Mouse (Mus musculus): ENCODE data around the gene Dnajc28. TPM values are rescaled to one million over a fixed set of nuclear protein-coding genes. Genes with fewer than 3 reads are reported as not detected.
A peak's percentile ranks its signal among the peaks of the same experiment; 100 is the strongest.
"Not testable (repeated sequence)": the region's sequence is repeated elsewhere in the genome, so short reads cannot be mapped to it uniquely, and the experiment has no call there.

Gene Dnajc28
- total RNA-seq (2022) = 1 to 10 TPM; 6.8 to 9.5 (median 8.1) TPM

- peak; percentile 72 to 76 for DNase-seq (ENCODE audit: low spot score in 2 of 2)
Measured at GRCm38 (mm10) chr16:91618511-91619501, at the start of gene Dnajc28. Gene Dnajc28 (minus strand): TSS chr16:91619026.

GRCm38 (mm10) chr16:91663795-91664194, 45.0 kb upstream of the Dnajc28 start:
- DNase-seq (ENCODE audit: low spot score in 2 of 2) = no peak

- no peak for DNase-seq (ENCODE audit: low spot score in 2 of 2)
Measured at GRCm38 (mm10) chr16:91662336-91662735, 43.5 kb upstream of the Dnajc28 start.

- no peak for DNase-seq (ENCODE audit: low spot score in 2 of 2)
Measured at GRCm38 (mm10) chr16:91661397-91661796, 42.6 kb upstream of the Dnajc28 start.

GRCm38 (mm10) chr16:91659798-91660197, 41.0 kb upstream of the Dnajc28 start:
- no peak for DNase-seq (ENCODE audit: low spot score in 2 of 2)

- DNase-seq (ENCODE audit: low spot score in 2 of 2) = no peak
Measured at GRCm38 (mm10) chr16:91658471-91658870, 39.6 kb upstream of the Dnajc28 start.

- no peak for DNase-seq (ENCODE audit: low spot score in 2 of 2)
Measured at GRCm38 (mm10) chr16:91657285-91657684, 38.5 kb upstream of the Dnajc28 start.

GRCm38 (mm10) chr16:91655285-91655684, 36.5 kb upstream of the Dnajc28 start:
- no peak for DNase-seq (ENCODE audit: low spot score in 2 of 2)

GRCm38 (mm10) chr16:91652191-91652590, 33.4 kb upstream of the Dnajc28 start:
- DNase-seq (ENCODE audit: low spot score in 2 of 2) = no peak

- DNase-seq (ENCODE audit: low spot score in 2 of 2) = no peak
Measured at GRCm38 (mm10) chr16:91649781-91650180, 31.0 kb upstream of the Dnajc28 start.

- DNase-seq (ENCODE audit: low spot score in 2 of 2) = no peak
Measured at GRCm38 (mm10) chr16:91649246-91649645, 30.4 kb upstream of the Dnajc28 start.

- peak; percentile 46 to 51 for DNase-seq (ENCODE audit: low spot score in 2 of 2)
Measured at GRCm38 (mm10) chr16:91648220-91648550, 29.4 kb upstream of the Dnajc28 start.

GRCm38 (mm10) chr16:91647461-91648219, 28.8 kb upstream of the Dnajc28 start, which contains the start of gene Son:
Gene Son (plus strand): TSS chr16:91647506.
- DNase-seq (ENCODE audit: low spot score in 2 of 2) = peak; percentile 89 to 97

- peak; percentile 84 to 92 for DNase-seq (ENCODE audit: low spot score in 2 of 2)
Measured at GRCm38 (mm10) chr16:91646681-91647419, 28.0 kb upstream of the Dnajc28 start, which contains the start of gene Gart. Gene Gart (minus strand): TSS chr16:91646952.

- no peak for DNase-seq (ENCODE audit: low spot score in 2 of 2)
Measured at GRCm38 (mm10) chr16:91645995-91646602, 27.3 kb upstream of the Dnajc28 start.

- DNase-seq (ENCODE audit: low spot score in 2 of 2) = not testable (repeated sequence)
Measured at GRCm38 (mm10) chr16:91645420-91645819, 26.6 kb upstream of the Dnajc28 start.

GRCm38 (mm10) chr16:91644901-91645300, 26.1 kb upstream of the Dnajc28 start:
- no peak for DNase-seq (ENCODE audit: low spot score in 2 of 2)

- DNase-seq (ENCODE audit: low spot score in 2 of 2) = no peak
Measured at GRCm38 (mm10) chr16:91640171-91640570, 21.3 kb upstream of the Dnajc28 start.

- peak in 1 of 2 experiments; percentile 71 for DNase-seq (ENCODE audit: low spot score in 2 of 2)
Measured at GRCm38 (mm10) chr16:91639636-91640035, 20.8 kb upstream of the Dnajc28 start.

- no peak for DNase-seq (ENCODE audit: low spot score in 2 of 2)
Measured at GRCm38 (mm10) chr16:91639161-91639560, 20.3 kb upstream of the Dnajc28 start.

- DNase-seq (ENCODE audit: low spot score in 2 of 2) = no peak
Measured at GRCm38 (mm10) chr16:91633641-91634040, 14.8 kb upstream of the Dnajc28 start.
